In genomic region chr2:163489725-163490291, GRCm38 (mm10) we compare ENCODE assay signal across 27 mouse cellular contexts. TPM values are rescaled to one million over a fixed set of nuclear protein-coding genes. Genes with fewer than 3 reads are reported as not detected.
DNase-seq lines count a peak whose midpoint lies in the region; ATAC-seq and TF ChIP-seq lines count a peak whose summit lies in the region.
"Had no signal": no experiment of that assay in that cellular context is flagged by ENCODE, and none has a peak within 500 bp of the region (broad histone marks: within the 10 kb centered on the region; RNA-seq: fewer than 3 reads in every experiment).

No protein-coding gene starts in this region.

- WGBS in kidney, embryonic 14.5 days = 39% methylated on average over 5 of the region's 5 CpGs
- 28% methylated on average over 5 of the region's 5 CpGs for WGBS in kidney, embryonic 16.5 days
- 65% methylated on average over 5 of the region's 5 CpGs for WGBS in midbrain, embryonic 11.5 days
- 51% methylated on average over 5 of the region's 5 CpGs for WGBS in midbrain, embryonic 16.5 days

- H3ac ChIP-seq in myocyte (ENCODE audit: control insufficient read depth, insufficient read length) = no peak overlapping the region

- no peak overlapping the region for H3K9ac ChIP-seq in kidney, embryonic 14.5 days (ENCODE audit: low read depth, low read length)
- H3K9ac ChIP-seq in kidney, embryonic 16.5 days (replicated peaks; ENCODE audit: low read length) = no peak overlapping the region
- H3K9ac ChIP-seq in midbrain, embryonic 11.5 days (ENCODE audit: low read length) = no peak overlapping the region
- no peak overlapping the region for H3K9ac ChIP-seq in midbrain, embryonic 16.5 days (ENCODE audit: low read depth, low read length)
- H3K9ac ChIP-seq: embryonic facial prominence, embryonic 13.5 days; embryonic facial prominence, embryonic 15.5 days; forebrain, embryonic 12.5 days had no signal

- TF ChIP-seq POLR2A in myocyte (IDR thresholded peaks at IDR 0.05; ENCODE audit: insufficient read length, low read depth) = no peak

- H3K79me2 ChIP-seq in myocyte (ENCODE audit: control insufficient read depth, insufficient read depth) = no peaks in the 10 kb centered on the region

- H3K9me3 ChIP-seq in kidney, embryonic 14.5 days (ENCODE audit: control insufficient read depth, low read length) = no peaks in the 10 kb centered on the region
- no peaks in the 10 kb centered on the region for H3K9me3 ChIP-seq in kidney, embryonic 16.5 days (ENCODE audit: low read length)
- no peaks in the 10 kb centered on the region for H3K9me3 ChIP-seq in midbrain, embryonic 11.5 days (ENCODE audit: control insufficient read depth, low read length)
- no peaks in the 10 kb centered on the region for H3K9me3 ChIP-seq in midbrain, embryonic 16.5 days (replicated peaks; ENCODE audit: control insufficient read depth, low read length, poor library complexity, severe bottlenecking)
- H3K9me3 ChIP-seq: embryonic facial prominence, embryonic 13.5 days; embryonic facial prominence, embryonic 15.5 days; forebrain, embryonic 10.5 days; forebrain, embryonic 12.5 days had no signal

- H3K4me3 ChIP-seq in kidney, embryonic 14.5 days (ENCODE audit: low read length) = no peak overlapping the region
- H3K4me3 ChIP-seq in kidney, embryonic 16.5 days (ENCODE audit: low read length) = no peak overlapping the region
- no peak overlapping the region for H3K4me3 ChIP-seq in midbrain, embryonic 11.5 days (ENCODE audit: low read depth, low read length)
- no peak overlapping the region for H3K4me3 ChIP-seq in midbrain, embryonic 16.5 days (ENCODE audit: low read depth, low read length)
- H3K4me3 ChIP-seq in myocyte = no peak overlapping the region
- H3K4me3 ChIP-seq: embryonic facial prominence, embryonic 13.5 days; embryonic facial prominence, embryonic 15.5 days; erythroblast, embryonic 14.5 days; forebrain, embryonic 10.5 days; forebrain, embryonic 12.5 days had no signal

- no peaks in the 10 kb centered on the region for H3K36me3 ChIP-seq in kidney, embryonic 14.5 days (ENCODE audit: control insufficient read depth, insufficient read depth, low read length)
- H3K36me3 ChIP-seq in kidney, embryonic 16.5 days (ENCODE audit: insufficient read depth, low read length) = no peaks in the 10 kb centered on the region
- H3K36me3 ChIP-seq in midbrain, embryonic 11.5 days (ENCODE audit: control insufficient read depth, insufficient read depth, low read length) = no peaks in the 10 kb centered on the region
- H3K36me3 ChIP-seq in midbrain, embryonic 16.5 days (ENCODE audit: control insufficient read depth, insufficient read depth, low read length) = no peaks in the 10 kb centered on the region
- H3K36me3 ChIP-seq in myocyte (ENCODE audit: control insufficient read depth, insufficient read depth) = no peaks in the 10 kb centered on the region
- H3K36me3 ChIP-seq: embryonic facial prominence, embryonic 13.5 days; embryonic facial prominence, embryonic 15.5 days; forebrain, embryonic 10.5 days; forebrain, embryonic 12.5 days had no signal

- H3K4me2 ChIP-seq in kidney, embryonic 14.5 days (replicated peaks; ENCODE audit: low read depth, low read length) = no peak overlapping the region
- no peak overlapping the region for H3K4me2 ChIP-seq in kidney, embryonic 16.5 days (replicated peaks; ENCODE audit: low read depth, low read length)
- no peak overlapping the region for H3K4me2 ChIP-seq in midbrain, embryonic 11.5 days
- no peak overlapping the region for H3K4me2 ChIP-seq in midbrain, embryonic 16.5 days (ENCODE audit: low read length)
- H3K4me2 ChIP-seq in myocyte (ENCODE audit: low read depth) = no peak overlapping the region
- H3K4me2 ChIP-seq: embryonic facial prominence, embryonic 13.5 days; embryonic facial prominence, embryonic 15.5 days; forebrain, embryonic 12.5 days had no signal

- no peak for DNase-seq in kidney, postnatal 4 days
- DNase-seq in kidney, postnatal 10 days = no peak
- DNase-seq in midbrain, embryonic 11.5 days (ENCODE audit: low spot score, missing footprints) = peak; percentile 57
- no peak for DNase-seq in testis, postnatal 10 days (ENCODE audit: low spot score)
- DNase-seq: adrenal gland, adult 2 months; adrenal gland, postnatal 10 days; adrenal gland, postnatal 25 days; cerebellum, adult 11 months; cerebellum, adult 18-20 months; cerebellum, adult 8-10 months; cerebellum, adult 9-11 months; cerebellum, postnatal 14 days; cerebellum, postnatal 36 days; embryo, embryonic 11 days had no signal

- ATAC-seq in kidney, embryonic 14.5 days (ENCODE audit: low FRiP score, low TSS enrichment) = 0 out of 2 replicates have a peak, but pooled peaks have one; percentile 41
- ATAC-seq in kidney, embryonic 16.5 days (ENCODE audit: low FRiP score, low TSS enrichment) = 0 out of 2 replicates have a peak, but pooled peaks have one; percentile 46
- ATAC-seq in midbrain, embryonic 11.5 days (ENCODE audit: low FRiP score) = no peak
- no peak for ATAC-seq in midbrain, embryonic 16.5 days
- ATAC-seq: forebrain, embryonic 14.5 days; forebrain, embryonic 16.5 days had no signal

- 0 out of 2 replicates have a peak, but pooled peaks cover 2% of the 10 kb centered on the region for H3K4me1 ChIP-seq in kidney, embryonic 14.5 days (ENCODE audit: control insufficient read depth, insufficient read depth, low read length)
- no peaks in the 10 kb centered on the region for H3K4me1 ChIP-seq in kidney, embryonic 16.5 days (ENCODE audit: insufficient read depth, low read length)
- no peaks in the 10 kb centered on the region for H3K4me1 ChIP-seq in midbrain, embryonic 11.5 days (ENCODE audit: control insufficient read depth, insufficient read depth, low read length)
- no peaks in the 10 kb centered on the region for H3K4me1 ChIP-seq in midbrain, embryonic 16.5 days (ENCODE audit: control insufficient read depth, insufficient read depth, low read length)
- H3K4me1 ChIP-seq: embryonic facial prominence, embryonic 13.5 days; forebrain, embryonic 12.5 days had no signal

- H3K27ac ChIP-seq in kidney, embryonic 14.5 days (ENCODE audit: low read depth, low read length) = no peak overlapping the region
- H3K27ac ChIP-seq in kidney, embryonic 16.5 days (ENCODE audit: low read length) = no peak overlapping the region
- H3K27ac ChIP-seq in midbrain, embryonic 11.5 days (ENCODE audit: low read depth, low read length) = no peak overlapping the region
- H3K27ac ChIP-seq in midbrain, embryonic 16.5 days (ENCODE audit: low read length) = no peak overlapping the region
- H3K27ac ChIP-seq: embryonic facial prominence, embryonic 13.5 days; embryonic facial prominence, embryonic 15.5 days; forebrain, embryonic 10.5 days; forebrain, embryonic 12.5 days had no signal

- H3K27me3 ChIP-seq in kidney, embryonic 14.5 days (ENCODE audit: control insufficient read depth, insufficient read depth, low read length) = no peaks in the 10 kb centered on the region
- peaks cover 3% of the 10 kb centered on the region; the same call in 1 of the 2 replicates for H3K27me3 ChIP-seq in kidney, embryonic 16.5 days (ENCODE audit: insufficient read depth, low read length)
- no peaks in the 10 kb centered on the region for H3K27me3 ChIP-seq in midbrain, embryonic 11.5 days (ENCODE audit: control insufficient read depth, insufficient read depth, low read length)
- no peaks in the 10 kb centered on the region for H3K27me3 ChIP-seq in midbrain, embryonic 16.5 days (ENCODE audit: control insufficient read depth, insufficient read depth, low read depth, low read length)
- peaks cover 18% of the 10 kb centered on the region for H3K27me3 ChIP-seq in myocyte (ENCODE audit: control insufficient read depth, insufficient read depth, insufficient read length)
- H3K27me3 ChIP-seq: forebrain, embryonic 12.5 days had no signal

TF ChIP-seq in myocyte, 11 proteins besides CTCF, POLR2A, EP300 and RAD21 (continues in another document):
- TF ChIP-seq MYOG (IDR thresholded peaks at IDR 0.05; ENCODE audit: control insufficient read depth in 1 of 3, insufficient read depth in 1 of 3, insufficient read length in 2 of 3, low read depth in 2 of 3) (peak; percentile 42 to 93 (median 81)), POLR2AphosphoS2 (IDR thresholded peaks at IDR 0.05; ENCODE audit: insufficient read length, low read depth) (no peak), TCF3 (IDR thresholded peaks at IDR 0.05; ENCODE audit: insufficient read length, low read depth) (peak; percentile 54), MAX (IDR thresholded peaks at IDR 0.05; ENCODE audit: low read depth) (no peak), MYOD1 (IDR thresholded peaks at IDR 0.05; ENCODE audit: control insufficient read depth in 1 of 3, insufficient read length in 2 of 3, low read depth in 2 of 3) (peak in 2 of 3 experiments; percentile 70 to 92)

RNA-seq across cellular contexts. Expression of gene R3hdml, which starts 2.3 kb away (rescaled TPM):
- polyA plus RNA-seq in kidney, embryonic 14.5 days (2014; fragmentation: Nextera tagmentation; extraction: Ambion mirVana) = 26.3 and 29.5 TPM in 2 replicates
- polyA plus RNA-seq in kidney, embryonic 16.5 days (2015; fragmentation: Nextera tagmentation; extraction: Ambion mirVana) = 43.8 and 46.4 TPM in 2 replicates
- polyA plus RNA-seq in midbrain, embryonic 11.5 days (2014; fragmentation: Nextera tagmentation; extraction: Ambion mirVana) = not detected in 2 replicates
- 0.39 TPM in 1 of 2 replicates, not detected in the other for polyA plus RNA-seq in midbrain, embryonic 16.5 days (2015; fragmentation: Nextera tagmentation; extraction: Ambion mirVana)
- 44.0 TPM for polyA plus RNA-seq in myocyte (2012; fragmentation: generic; extraction: Trizol)
- polyA plus RNA-seq: adrenal gland, adult 2 months; brain, embryonic 14.5 days; embryonic facial prominence, embryonic 13.5 days; erythroblast, embryonic 14.5 days; forebrain, embryonic 10.5 days; forebrain, embryonic 12.5 days; forebrain, embryonic 14.5 days; forebrain, embryonic 16.5 days had no signal

RNA-seq across cellular contexts. Expression of gene Hnf4a, which starts 16.8 kb away (rescaled TPM):
- polyA plus RNA-seq in kidney, embryonic 14.5 days (2014; fragmentation: Nextera tagmentation; extraction: Ambion mirVana) = 6.0 and 10.7 TPM in 2 replicates
- 25.0 and 25.8 TPM in 2 replicates for polyA plus RNA-seq in kidney, embryonic 16.5 days (2015; fragmentation: Nextera tagmentation; extraction: Ambion mirVana)
- not detected in 2 replicates for polyA plus RNA-seq in midbrain, embryonic 11.5 days (2014; fragmentation: Nextera tagmentation; extraction: Ambion mirVana)
- polyA plus RNA-seq in midbrain, embryonic 16.5 days (2015; fragmentation: Nextera tagmentation; extraction: Ambion mirVana) = not detected in 2 replicates
- not detected for polyA plus RNA-seq in myocyte (2012; fragmentation: generic; extraction: Trizol)
- polyA plus RNA-seq: C2C12; embryonic facial prominence, embryonic 13.5 days; embryonic facial prominence, embryonic 15.5 days; forebrain, embryonic 10.5 days; forebrain, embryonic 12.5 days; forebrain, embryonic 14.5 days had no signal

RNA-seq across cellular contexts. Expression of gene Fitm2, which starts 17.4 kb away (rescaled TPM):
- 5.0 and 9.3 TPM in 2 replicates for polyA plus RNA-seq in kidney, embryonic 14.5 days (2014; fragmentation: Nextera tagmentation; extraction: Ambion mirVana)
- polyA plus RNA-seq in kidney, embryonic 16.5 days (2015; fragmentation: Nextera tagmentation; extraction: Ambion mirVana) = 11.3 and 11.7 TPM in 2 replicates
- polyA plus RNA-seq in midbrain, embryonic 11.5 days (2014; fragmentation: Nextera tagmentation; extraction: Ambion mirVana) = 9.3 and 9.6 TPM in 2 replicates
- polyA plus RNA-seq in midbrain, embryonic 16.5 days (2015; fragmentation: Nextera tagmentation; extraction: Ambion mirVana) = 16.9 and 17.5 TPM in 2 replicates
- 24.6 TPM for polyA plus RNA-seq in myocyte (2012; fragmentation: generic; extraction: Trizol)

RNA-seq across cellular contexts. Expression of gene Gdap1l1, which starts 51.5 kb away (rescaled TPM):
- polyA plus RNA-seq in kidney, embryonic 14.5 days (2014; fragmentation: Nextera tagmentation; extraction: Ambion mirVana) = 0.41 and 0.74 TPM in 2 replicates
- polyA plus RNA-seq in kidney, embryonic 16.5 days (2015; fragmentation: Nextera tagmentation; extraction: Ambion mirVana) = 0.91 and 2.2 TPM in 2 replicates
- 42.8 and 42.9 TPM in 2 replicates for polyA plus RNA-seq in midbrain, embryonic 11.5 days (2014; fragmentation: Nextera tagmentation; extraction: Ambion mirVana)
- 145 and 148 TPM in 2 replicates for polyA plus RNA-seq in midbrain, embryonic 16.5 days (2015; fragmentation: Nextera tagmentation; extraction: Ambion mirVana)
- 0.43 TPM for polyA plus RNA-seq in myocyte (2012; fragmentation: generic; extraction: Trizol)
- polyA plus RNA-seq: erythroblast, embryonic 14.5 days had no signal

Comparison
In these comparisons a context has a peak if more than half of its experiments do, and no peak if none do; other contexts are left out.
1. ATAC-seq: peak in kidney, embryonic 14.5 days (single experiment) and kidney, embryonic 16.5 days (single experiment); none in midbrain, embryonic 11.5 days (single experiment) and midbrain, embryonic 16.5 days (single experiment).
2. RNA of gene R3hdml, which starts 2.3 kb away (polyA plus RNA-seq): 43.8 to 46.4 TPM in kidney, embryonic 16.5 days, 44.0 TPM in myocyte (single experiment) and 26.3 to 29.5 TPM in kidney, embryonic 14.5 days; 0.39 TPM in midbrain, embryonic 16.5 days and not detected in midbrain, embryonic 11.5 days; every median in the first group is over 10 times any median in the second.